Mouse (Mus musculus) G1E (cell line): Measurements from ENCODE around the gene Gpnmb.

Experiments
- CTCF ChIP-seq: IDR thresholded peaks from 2 replicates; pipeline ENCODE4 v1.5.1; 2012; ENCODE audit warnings: low read depth, low read length, inconsistent platforms, mixed read lengths
- GATA1 ChIP-seq: IDR thresholded peaks from 2 replicates; pipeline ENCODE4 v1.6.1; 2012; ENCODE audit warnings: borderline replicate concordance, low read length, inconsistent platforms, mixed read lengths

DNA sequence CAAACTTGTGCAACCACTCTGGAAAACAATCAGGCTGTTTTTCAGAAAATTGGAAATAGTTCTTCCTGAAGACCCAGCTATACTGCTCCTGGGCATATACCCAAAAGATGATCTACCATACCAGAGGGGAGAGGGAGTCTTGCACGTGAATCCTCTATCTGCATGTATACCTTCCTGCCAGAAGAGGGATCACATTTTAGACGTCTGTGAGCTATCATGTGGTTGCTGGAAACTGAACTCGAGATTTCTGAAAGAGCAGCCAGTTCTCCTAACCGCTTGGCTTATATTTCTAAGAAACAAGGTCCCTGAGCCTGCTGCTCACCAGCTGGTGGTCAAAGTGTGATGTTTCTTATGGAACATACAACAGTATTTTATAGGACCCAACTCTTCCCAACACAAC lies 32.0 kb downstream of the Gpnmb start:
- no peak for TF ChIP-seq CTCF
- no peak for TF ChIP-seq GATA1
